In the genomic region with DNA sequence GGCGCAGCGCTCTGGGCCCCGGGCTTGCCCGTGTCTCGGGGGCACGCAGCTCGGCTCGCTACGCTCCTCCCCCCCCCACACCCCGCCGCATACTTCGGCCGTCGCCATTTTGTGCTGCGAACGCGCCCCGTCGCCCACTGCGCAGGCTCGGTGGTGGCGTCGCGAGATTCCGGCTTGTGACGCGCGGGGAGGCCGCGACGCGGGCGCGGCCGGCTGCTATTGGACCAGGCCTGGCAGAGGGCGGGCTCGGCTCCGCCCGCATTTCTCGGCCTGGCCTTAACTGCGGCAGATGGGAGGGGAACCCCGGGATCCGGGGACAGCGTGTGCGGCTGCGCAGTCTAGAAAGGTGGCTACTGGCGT, we compare ENCODE assay signal across 8 mouse cellular contexts. TPM values are rescaled to one million over a fixed set of nuclear protein-coding genes. Genes with fewer than 3 reads are reported as not detected.
DNase-seq lines count a peak whose midpoint lies in the region; ATAC-seq and TF ChIP-seq lines count a peak whose summit lies in the region.

No protein-coding gene starts in this region.

- peak overlapping the region; percentile 89 to 99 (median 95) for H3K4me3 ChIP-seq in CH12.LX (replicated peaks in 1 of 3; ENCODE audit: low read depth in 2 of 3, low read length in 2 of 3, poor library complexity in 1 of 3)
- H3K4me3 ChIP-seq in forebrain, embryonic 11.5 days (ENCODE audit: low read depth, low read length) = peak overlapping the region; percentile 100
- peak overlapping the region; percentile 99 for H3K4me3 ChIP-seq in heart, postnatal 0 days (ENCODE audit: low read depth, low read length)
- H3K4me3 ChIP-seq in liver, postnatal 0 days (ENCODE audit: low read depth, low read length) = peak overlapping the region; percentile 96
- peak overlapping the region; percentile 96 for H3K4me3 ChIP-seq in neural tube, embryonic 14.5 days (ENCODE audit: low read depth, low read length)

- no peaks in the 10 kb centered on the region for H3K27me3 ChIP-seq in CH12.LX (replicated peaks)
- H3K27me3 ChIP-seq in forebrain, embryonic 11.5 days (ENCODE audit: control insufficient read depth, insufficient read depth, low read length) = no peaks in the 10 kb centered on the region
- no peaks in the 10 kb centered on the region for H3K27me3 ChIP-seq in heart, postnatal 0 days (ENCODE audit: control insufficient read depth, insufficient read depth, low read length)
- no peaks in the 10 kb centered on the region for H3K27me3 ChIP-seq in liver, postnatal 0 days (ENCODE audit: insufficient read depth, low read length)
- H3K27me3 ChIP-seq in neural tube, embryonic 14.5 days (ENCODE audit: control insufficient read depth, insufficient read depth, low read length) = no peaks in the 10 kb centered on the region; the same call in 1 of the 2 replicates

- dilution Hi-C loops in CH12.LX (cut with MboI; ENCODE audit: extremely low pct_ligation_motif_present, extremely low pct_unique_long_range_greater_than_20kb, low sequenced_read_pairs) = no loop called here

- no peak overlapping the region for H3K4me2 ChIP-seq in CH12.LX (ENCODE audit: insufficient read depth, low read depth, poor library complexity, severe bottlenecking)
- peak overlapping the region; percentile 46 for H3K4me2 ChIP-seq in forebrain, embryonic 11.5 days (ENCODE audit: low read depth, low read length, severe bottlenecking)
- H3K4me2 ChIP-seq in heart, postnatal 0 days (ENCODE audit: low read depth, low read length) = peak overlapping the region; percentile 86
- peak overlapping the region; percentile 80 for H3K4me2 ChIP-seq in liver, postnatal 0 days (ENCODE audit: low read depth, low read length)
- H3K4me2 ChIP-seq in neural tube, embryonic 14.5 days (ENCODE audit: low read depth, low read length) = peak overlapping the region; percentile 66

- no peak for TF ChIP-seq POLR2A in CH12.LX (IDR thresholded peaks at IDR 0.05; ENCODE audit: low read depth, low read length)

- peaks cover 31 to 36% of the 10 kb centered on the region in 2 experiments for H3K36me3 ChIP-seq in CH12.LX (replicated peaks in 1 of 2; ENCODE audit: control insufficient read depth in 1 of 2, insufficient read depth in 1 of 2, low read length in 1 of 2)
- H3K36me3 ChIP-seq in forebrain, embryonic 11.5 days (ENCODE audit: control insufficient read depth, insufficient read depth, low read length) = peaks cover 13% of the 10 kb centered on the region
- peaks cover 36% of the 10 kb centered on the region for H3K36me3 ChIP-seq in heart, postnatal 0 days (replicated peaks; ENCODE audit: control insufficient read depth, insufficient read depth, low read length)
- H3K36me3 ChIP-seq in liver, postnatal 0 days (replicated peaks; ENCODE audit: insufficient read depth, low read length) = peaks cover 37% of the 10 kb centered on the region
- H3K36me3 ChIP-seq in neural tube, embryonic 14.5 days (ENCODE audit: control insufficient read depth, insufficient read depth, low read length) = peaks cover 24% of the 10 kb centered on the region

- no peaks in the 10 kb centered on the region for H3K9me3 ChIP-seq in CH12.LX (replicated peaks; ENCODE audit: low read length)
- no peaks in the 10 kb centered on the region for H3K9me3 ChIP-seq in forebrain, embryonic 11.5 days (ENCODE audit: control insufficient read depth, low read length)
- H3K9me3 ChIP-seq in heart, postnatal 0 days (replicated peaks; ENCODE audit: control insufficient read depth, low read length) = no peaks in the 10 kb centered on the region
- H3K9me3 ChIP-seq in liver, postnatal 0 days (ENCODE audit: low read length) = no peaks in the 10 kb centered on the region
- no peaks in the 10 kb centered on the region for H3K9me3 ChIP-seq in neural tube, embryonic 14.5 days (ENCODE audit: control insufficient read depth, low read length)

- in situ Hi-C loops in CH12.LX (cut with MboI; ENCODE audit: low pct_ligation_motif_present, low pct_unique_long_range_greater_than_20kb, low sequenced_read_pairs) = no loop called here

- peak overlapping the region; percentile 86 for H3K27ac ChIP-seq in CH12.LX (ENCODE audit: insufficient read depth, low read depth)
- H3K27ac ChIP-seq in forebrain, embryonic 11.5 days (ENCODE audit: low read depth, low read length) = peak overlapping the region; percentile 73
- H3K27ac ChIP-seq in heart, postnatal 0 days (ENCODE audit: low read depth) = peak overlapping the region; percentile 100
- H3K27ac ChIP-seq in liver, postnatal 0 days (ENCODE audit: low read depth) = peak overlapping the region; percentile 99
- H3K27ac ChIP-seq in neural tube, embryonic 14.5 days (ENCODE audit: low read depth, low read length) = peak overlapping the region; percentile 97

- H3K79me2 ChIP-seq in CH12.LX (replicated peaks; ENCODE audit: control insufficient read depth, extremely low read depth, insufficient read depth, poor library complexity, severe bottlenecking) = peaks cover 31% of the 10 kb centered on the region

- no peak for TF ChIP-seq RAD21 in CH12.LX (IDR thresholded peaks at IDR 0.05; ENCODE audit: low read depth, low read length)

- peak overlapping the region; percentile 99 for H3K9ac ChIP-seq in CH12.LX (ENCODE audit: insufficient read depth, low read depth)
- H3K9ac ChIP-seq in forebrain, embryonic 11.5 days (ENCODE audit: low read length) = peak overlapping the region; percentile 92
- peak overlapping the region; percentile 100 for H3K9ac ChIP-seq in heart, postnatal 0 days (replicated peaks; ENCODE audit: low read depth, low read length)
- H3K9ac ChIP-seq in liver, postnatal 0 days (replicated peaks) = peak overlapping the region; percentile 100
- peak overlapping the region; percentile 96 for H3K9ac ChIP-seq in neural tube, embryonic 14.5 days (replicated peaks; ENCODE audit: low read depth, low read length)

- peaks cover 6 to 28% of the 10 kb centered on the region in 2 experiments; a peak in 3 of 4 replicates for H3K4me1 ChIP-seq in CH12.LX (ENCODE audit: control insufficient read depth in 1 of 2, insufficient read depth in 2 of 2)
- H3K4me1 ChIP-seq in forebrain, embryonic 11.5 days (replicated peaks; ENCODE audit: control insufficient read depth, insufficient read depth, low read length) = no peaks in the 10 kb centered on the region; the same call in 1 of the 2 replicates
- H3K4me1 ChIP-seq in heart, postnatal 0 days (ENCODE audit: control insufficient read depth, insufficient read depth) = peaks cover 7% of the 10 kb centered on the region; the same call in 1 of the 2 replicates
- peaks cover 24% of the 10 kb centered on the region for H3K4me1 ChIP-seq in liver, postnatal 0 days (ENCODE audit: insufficient read depth)
- 0 out of 2 replicates have a peak, but pooled peaks cover 4% of the 10 kb centered on the region for H3K4me1 ChIP-seq in neural tube, embryonic 14.5 days (ENCODE audit: control insufficient read depth, insufficient read depth, low read length)

- ATAC-seq in forebrain, embryonic 11.5 days (replicated peaks; ENCODE audit: low FRiP score) = peak; percentile 97
- peak; percentile 95 for ATAC-seq in heart, postnatal 0 days (ENCODE audit: insufficient read depth, low read depth)
- peak; percentile 91 for ATAC-seq in liver, postnatal 0 days
- ATAC-seq in neural tube, embryonic 14.5 days (ENCODE audit: low read depth) = peak; percentile 98

- peak; percentile 92 for DNase-seq in CH12.LX (ENCODE audit: extremely low read depth)
- DNase-seq in c-Kit-positive CD71-positive TER-119-negative erythroid progenitor cells, embryonic 14.5 days (ENCODE audit: low read depth) = peak; percentile 88
- DNase-seq in forebrain, embryonic 11.5 days (ENCODE audit: low spot score) = peak; percentile 99
- peak; percentile 95 for DNase-seq in heart, postnatal 0 days (ENCODE audit: low spot score)
- DNase-seq in kidney, postnatal 4 days = peak; percentile 95 to 98
- DNase-seq in liver, postnatal 0 days = peak; percentile 98
- peak; percentile 96 for DNase-seq in testis, postnatal 10 days (ENCODE audit: low spot score)

- WGBS in forebrain, embryonic 11.5 days = under 1% methylated on average over 45 of the region's 47 CpGs
- 0% methylated on average over 30 of the region's 47 CpGs for WGBS in heart, postnatal 0 days
- WGBS in liver, postnatal 0 days (ENCODE audit: insufficient replicate concordance) = under 1% methylated on average over 40 of the region's 47 CpGs
- WGBS in neural tube, embryonic 14.5 days = under 1% methylated on average over 39 of the region's 47 CpGs

- no peak for TF ChIP-seq CTCF in CH12.LX (conservative IDR thresholded peaks at IDR 0.05 in 1 of 2, IDR thresholded peaks at IDR 0.05 in 1 of 2; ENCODE audit: low read depth in 2 of 2, low read length in 2 of 2)
- TF ChIP-seq CTCF in heart, postnatal 0 days (IDR thresholded peaks at IDR 0.05; ENCODE audit: low read depth) = no peak
- TF ChIP-seq CTCF in liver, postnatal 0 days (IDR thresholded peaks at IDR 0.05; ENCODE audit: low read depth) = no peak

- no peak for TF ChIP-seq EP300 in CH12.LX (IDR thresholded peaks at IDR 0.05; ENCODE audit: low read length)
- TF ChIP-seq EP300 in heart, postnatal 0 days (IDR thresholded peaks at IDR 0.05; ENCODE audit: low read depth) = no peak; the same call in 1 of the 2 replicates
- TF ChIP-seq EP300 in liver, postnatal 0 days (IDR thresholded peaks at IDR 0.05; ENCODE audit: low read depth) = no peak

TF ChIP-seq in CH12.LX, 34 proteins besides CTCF, POLR2A, EP300 and RAD21 (continues in another document):
- TF ChIP-seq NRF1 (IDR thresholded peaks at IDR 0.05; ENCODE audit: low read depth, low read length) (peak; percentile 91), HCFC1 (IDR thresholded peaks at IDR 0.05; ENCODE audit: low read depth, low read length) (peak; percentile 77), MAZ (IDR thresholded peaks at IDR 0.05; ENCODE audit: low read depth, low read length) (no peak)

RNA-seq across cellular contexts. Expression of gene Srsf5, which starts 0.7 kb away (rescaled TPM):
- total RNA-seq in CH12.LX (2012; rRNA removed) (260 and 311 TPM in 2 replicates), CH12.LX (2014; rRNA removed) (459 and 511 TPM in 2 replicates)
- polyA plus RNA-seq in CH12.LX (2012; ENCODE audit: insufficient read length, low read depth) = 549 and 597 TPM in 2 replicates
- 436 and 461 TPM in 2 replicates for polyA plus RNA-seq in forebrain, embryonic 11.5 days (2014; fragmentation: Nextera tagmentation; extraction: Ambion mirVana)
- 227 and 333 TPM in 2 replicates for total RNA-seq in heart, postnatal 0 days (2014; rRNA removed; ENCODE audit: low replicate concordance)
- polyA plus RNA-seq in heart, postnatal 0 days (2015; fragmentation: Nextera tagmentation; extraction: Ambion mirVana) = 204 and 275 TPM in 2 replicates
- polyA plus RNA-seq in liver, postnatal 0 days (2015; fragmentation: Nextera tagmentation; extraction: Ambion mirVana) = 249 and 270 TPM in 2 replicates
- polyA plus RNA-seq in neural tube, embryonic 14.5 days (2014; fragmentation: Nextera tagmentation; extraction: Ambion mirVana) = 205 and 320 TPM in 2 replicates

RNA-seq across cellular contexts. Expression of gene Slc10a1, which starts 22.5 kb away (rescaled TPM):
- total RNA-seq in CH12.LX (2012; rRNA removed) = 0.13 TPM in 2 replicates
- not detected in 2 replicates for total RNA-seq in CH12.LX (2014; rRNA removed)
- polyA plus RNA-seq in CH12.LX (2012; ENCODE audit: insufficient read length, low read depth) = 0.20 and 0.23 TPM in 2 replicates
- 0.63 and 0.67 TPM in 2 replicates for polyA plus RNA-seq in forebrain, embryonic 11.5 days (2014; fragmentation: Nextera tagmentation; extraction: Ambion mirVana)
- total RNA-seq in heart, postnatal 0 days (2014; rRNA removed; ENCODE audit: low replicate concordance) = 1.5 TPM in 1 of 2 replicates, not detected in the other
- 0.37 and 0.40 TPM in 2 replicates for polyA plus RNA-seq in heart, postnatal 0 days (2015; fragmentation: Nextera tagmentation; extraction: Ambion mirVana)
- 500 and 502 TPM in 2 replicates for polyA plus RNA-seq in liver, postnatal 0 days (2015; fragmentation: Nextera tagmentation; extraction: Ambion mirVana)
- 0.66 and 0.76 TPM in 2 replicates for polyA plus RNA-seq in neural tube, embryonic 14.5 days (2014; fragmentation: Nextera tagmentation; extraction: Ambion mirVana)

Comparison
In these comparisons a context has a peak if more than half of its experiments do, and no peak if none do; other contexts are left out.
1. Peak in every context shown above with its lines: DNase-seq, ATAC-seq, H3K4me3 ChIP-seq and H3K27ac ChIP-seq.
2. RNA of gene Slc10a1, which starts 22.5 kb away (polyA plus RNA-seq): 500 to 502 TPM in liver, postnatal 0 days; 0.66 to 0.76 TPM in neural tube, embryonic 14.5 days, 0.63 to 0.67 TPM in forebrain, embryonic 11.5 days, 0.37 to 0.40 TPM in heart, postnatal 0 days and 0.20 to 0.23 TPM in CH12.LX; every median in the first group is over 100 times any median in the second.